Mouse (Mus musculus) CD4-positive, CD25-positive, alpha-beta regulatory T cell, adult 4 months (primary cell): Measurements from ENCODE around the gene Ctnnal1. TPM values are rescaled to one million over a fixed set of nuclear protein-coding genes. Genes with fewer than 3 reads are reported as not detected.
"Not testable (repeated sequence)": the region's sequence is repeated elsewhere in the genome, so short reads cannot be mapped to it uniquely, and the experiment has no call there.

Source experiments
- ATAC-seq: one replicate; pipeline ENCODE4 v1.8.0; 2017
- polyA plus RNA-seq, 2 experiments: library from polyadenylated mRNA; unstranded; fragments of 100-300 nt; shearing (Covaris generic); gene quantifications; one replicate each; pipeline ENCODE4 v1.2.1; 2017

The Ctnnal1 gene
- 1 to 10 TPM; 1.2 to 1.3 TPM for polyA plus RNA-seq

- ATAC-seq = peak; percentile 83
These were observed at the start of gene Ctnnal1 for GRCm38 (mm10) chr4:56865003-56865511. Gene Ctnnal1, minus strand, starts transcription at chr4:56865188.

GRCm38 (mm10) chr4:56914761-56915160, 49.8 kb upstream of the Ctnnal1 start:
- no peak for ATAC-seq

DNA sequence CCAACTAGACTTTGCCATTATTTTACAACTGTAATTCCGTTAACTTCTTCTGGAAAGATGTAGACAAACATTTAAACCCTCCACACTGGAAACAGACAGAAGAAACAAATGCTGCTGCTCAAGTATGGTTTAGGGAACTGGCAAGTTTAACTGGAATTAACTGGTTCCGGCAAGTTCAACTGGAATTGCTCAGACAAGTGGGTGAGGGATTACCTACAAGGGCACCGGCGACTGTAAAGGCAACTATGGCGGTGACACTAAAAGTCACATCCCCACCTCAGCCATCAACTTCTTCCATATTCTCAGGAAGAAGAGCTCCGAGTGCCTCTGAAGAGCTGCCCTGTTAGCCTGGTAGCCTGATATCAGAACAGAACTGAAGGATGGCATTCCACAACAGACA, 49.4 kb upstream of the Ctnnal1 start:
- ATAC-seq = no peak

GRCm38 (mm10) chr4:56912382-56913001, 47.5 kb upstream of the Ctnnal1 start:
- no peak for ATAC-seq

- no peak for ATAC-seq
These were observed 44.6 kb upstream of the Ctnnal1 start for GRCm38 (mm10) chr4:56909568-56909967.

DNA sequence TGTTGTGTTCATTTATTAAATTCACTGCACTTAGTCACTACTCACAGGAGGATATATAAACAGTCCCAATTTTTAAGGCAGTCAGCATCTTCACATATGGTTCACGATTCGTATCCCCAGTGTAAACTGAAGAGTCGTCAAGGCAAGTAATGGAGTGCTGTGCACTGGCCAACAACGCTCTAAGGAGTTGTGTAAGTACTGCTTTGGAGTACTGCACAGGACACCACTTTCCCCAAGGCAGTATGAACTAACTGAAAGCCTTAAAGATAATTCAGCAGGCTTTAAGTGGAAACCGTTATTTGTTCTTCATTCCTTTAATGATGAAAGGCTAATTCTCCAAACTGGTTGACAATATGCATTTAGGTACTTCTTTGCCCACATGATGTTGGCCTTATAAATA, 42.7 kb upstream of the Ctnnal1 start:
- ATAC-seq = no peak

- ATAC-seq = no peak
These were observed 41.9 kb upstream of the Ctnnal1 start for GRCm38 (mm10) chr4:56906926-56907325.

GRCm38 (mm10) chr4:56905507-56905906, 40.5 kb upstream of the Ctnnal1 start:
- no peak for ATAC-seq

DNA sequence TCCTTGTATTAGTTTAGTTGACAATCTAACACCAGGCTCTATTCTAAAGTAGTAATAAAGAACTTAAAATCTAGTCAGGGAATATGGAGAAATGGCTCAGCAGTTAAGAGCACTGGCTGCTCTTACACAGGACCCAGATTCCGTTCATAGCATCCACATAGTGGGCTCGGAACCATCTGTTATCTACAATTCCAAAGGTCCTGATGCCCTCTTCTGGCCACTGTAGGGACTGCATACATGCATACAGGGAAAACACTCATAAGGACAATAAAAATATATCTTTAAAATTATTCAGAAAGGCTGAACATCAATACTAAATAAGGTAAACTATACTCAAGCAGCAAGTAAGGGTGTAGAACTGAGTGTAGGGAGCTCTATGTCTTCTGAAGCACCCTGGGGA, 36.7 kb upstream of the Ctnnal1 start:
- ATAC-seq = no peak

DNA sequence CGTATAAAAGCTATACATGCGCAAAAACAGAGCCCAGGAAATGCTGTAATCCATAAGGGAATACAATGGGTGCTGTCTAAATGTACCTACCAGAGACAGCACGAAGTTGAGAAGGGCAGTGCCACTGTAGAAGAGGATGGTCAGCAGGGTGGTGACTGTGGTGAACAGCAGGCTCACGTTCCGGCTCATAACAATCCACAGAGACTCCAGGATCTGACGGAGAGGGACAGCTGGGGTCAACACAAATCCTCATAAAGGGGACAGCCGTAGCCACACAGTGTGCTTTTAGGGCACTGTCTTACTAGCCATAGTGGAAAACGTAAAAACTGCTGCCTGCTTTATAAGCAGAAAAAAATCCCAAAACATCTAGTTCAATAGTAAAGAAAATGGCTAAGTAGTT, 34.2 kb upstream of the Ctnnal1 start:
- ATAC-seq = no peak

- ATAC-seq = no peak
These were observed 32.5 kb upstream of the Ctnnal1 start for GRCm38 (mm10) chr4:56897511-56897910.

- ATAC-seq = no peak
These were observed 29.2 kb upstream of the Ctnnal1 start for GRCm38 (mm10) chr4:56894196-56894595.

DNA sequence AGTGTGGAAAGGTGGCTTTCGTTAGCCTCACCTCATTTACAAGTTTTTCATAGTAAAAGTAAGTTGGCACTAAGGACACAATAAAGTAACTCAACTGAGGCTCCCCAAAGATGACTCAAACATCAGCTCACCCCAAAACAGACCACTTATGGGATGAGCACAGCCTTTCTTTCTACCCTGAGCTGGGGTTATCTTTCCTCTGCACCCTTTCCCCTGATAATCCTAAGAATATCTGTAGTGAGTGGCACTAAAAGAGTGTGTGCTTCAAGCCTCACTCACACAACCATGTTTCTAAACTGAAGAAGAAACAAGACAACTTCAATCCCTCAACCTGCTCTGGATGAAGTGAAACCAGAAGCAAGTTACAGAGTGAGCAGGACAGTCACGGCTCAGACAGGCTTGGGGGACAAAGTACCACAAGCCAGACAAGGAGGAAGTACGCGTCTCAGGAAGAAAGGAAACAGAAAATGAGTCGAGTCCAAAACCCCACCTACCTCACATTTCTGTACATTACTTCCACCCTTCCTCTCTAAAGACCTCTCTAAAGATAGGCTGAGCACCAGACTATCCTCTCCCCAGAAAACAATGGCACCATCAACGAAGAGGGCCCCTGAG, 27.6 kb upstream of the Ctnnal1 start:
- no peak for ATAC-seq

DNA sequence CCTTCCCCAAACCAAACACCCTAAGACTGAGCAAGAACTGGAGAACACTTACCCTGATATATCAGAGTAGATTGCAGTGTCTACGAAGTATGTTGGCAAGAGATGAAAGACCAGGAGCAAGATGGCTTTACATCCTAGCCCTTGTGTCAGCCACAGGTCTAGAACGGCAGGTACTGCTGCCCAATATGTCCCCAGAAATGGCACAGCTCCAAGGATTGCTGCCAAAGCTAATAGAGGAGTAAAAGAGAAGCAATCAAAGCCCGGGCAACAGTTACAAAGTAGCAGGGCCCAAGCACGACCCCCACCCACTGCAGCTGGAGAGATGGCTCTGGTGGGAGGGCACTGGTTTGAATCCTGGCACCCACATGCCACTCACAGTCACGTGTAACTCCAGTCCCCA, 23.5 kb upstream of the Ctnnal1 start:
- no peak for ATAC-seq

DNA sequence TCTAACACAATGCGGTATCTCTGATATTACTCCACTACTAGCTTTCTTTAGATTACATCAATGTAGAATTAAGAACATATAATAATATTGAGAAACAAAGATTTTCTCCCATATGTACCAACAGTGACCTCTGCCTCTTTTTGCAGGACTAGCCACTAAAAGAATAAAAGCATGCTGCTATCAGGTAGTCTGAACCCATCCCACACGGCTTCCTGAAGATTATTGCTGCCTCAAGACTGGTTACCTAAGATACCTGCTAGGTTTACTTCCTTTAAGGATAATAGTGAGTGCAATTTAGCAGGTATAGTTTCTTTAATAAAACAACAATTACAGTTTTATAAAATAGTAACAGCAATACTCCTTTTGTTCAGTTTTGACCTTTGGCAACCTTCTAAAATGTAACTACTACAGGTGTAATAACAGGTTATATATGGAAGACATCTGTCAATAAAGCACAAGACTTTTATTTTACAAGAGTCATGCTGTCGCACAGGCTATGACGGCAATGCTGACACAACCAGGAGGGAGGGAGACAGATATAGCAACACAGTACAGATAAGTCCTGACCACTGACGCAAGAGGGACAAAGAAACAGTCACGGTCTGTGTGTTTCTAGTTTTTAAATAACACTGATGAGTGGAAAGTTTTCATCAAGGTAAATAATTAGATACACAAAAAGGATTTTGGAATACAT, 21.4 kb upstream of the Ctnnal1 start:
- ATAC-seq = no peak

GRCm38 (mm10) chr4:56880036-56880703, 15.2 kb upstream of the Ctnnal1 start:
- no peak for ATAC-seq

DNA sequence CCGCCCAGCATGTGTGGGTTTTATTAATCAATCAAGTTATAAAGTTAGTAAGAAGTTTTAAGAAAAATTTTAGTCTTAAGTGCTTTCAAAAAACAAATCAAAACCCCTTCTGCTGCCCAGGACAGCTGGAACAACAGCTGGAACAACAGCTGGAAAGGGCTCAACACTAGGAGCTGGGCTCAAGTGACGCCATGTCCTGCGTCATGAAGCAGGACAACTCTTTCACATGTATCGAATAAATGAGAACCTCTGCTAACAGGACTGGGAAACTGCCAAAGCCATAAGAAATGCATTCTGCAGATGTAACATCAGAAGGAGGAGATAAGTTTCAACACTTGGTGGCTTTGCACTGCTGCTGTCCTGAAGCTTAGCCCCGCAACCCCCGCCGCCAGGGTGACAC, 14.0 kb upstream of the Ctnnal1 start:
- no peak for ATAC-seq

DNA sequence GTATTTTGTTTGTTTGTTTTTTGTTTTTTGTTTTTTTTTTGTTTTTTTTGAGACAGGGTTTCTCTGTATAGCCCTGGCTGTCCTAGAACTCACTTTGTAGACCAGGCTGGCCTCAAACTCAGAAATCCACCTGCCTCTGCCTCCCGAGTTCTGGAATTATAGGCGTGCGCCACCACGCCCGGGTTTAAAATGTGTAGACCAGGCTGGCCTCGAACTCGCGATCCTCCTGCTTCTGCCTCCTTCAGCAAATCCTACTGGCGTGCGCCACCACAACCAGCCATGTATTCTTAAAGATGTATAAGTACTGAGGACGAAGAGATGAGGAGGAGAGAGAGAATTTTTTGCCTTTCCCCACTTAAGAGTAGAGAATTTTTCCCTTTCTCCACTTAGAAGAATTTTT, 5.6 kb upstream of the Ctnnal1 start:
- ATAC-seq = not testable (repeated sequence)

GRCm38 (mm10) chr4:56867761-56868160, 2.8 kb upstream of the Ctnnal1 start:
- no peak for ATAC-seq

GRCm38 (mm10) chr4:56865971-56866370, 983 bp upstream of the Ctnnal1 start:
- no peak for ATAC-seq

DNA sequence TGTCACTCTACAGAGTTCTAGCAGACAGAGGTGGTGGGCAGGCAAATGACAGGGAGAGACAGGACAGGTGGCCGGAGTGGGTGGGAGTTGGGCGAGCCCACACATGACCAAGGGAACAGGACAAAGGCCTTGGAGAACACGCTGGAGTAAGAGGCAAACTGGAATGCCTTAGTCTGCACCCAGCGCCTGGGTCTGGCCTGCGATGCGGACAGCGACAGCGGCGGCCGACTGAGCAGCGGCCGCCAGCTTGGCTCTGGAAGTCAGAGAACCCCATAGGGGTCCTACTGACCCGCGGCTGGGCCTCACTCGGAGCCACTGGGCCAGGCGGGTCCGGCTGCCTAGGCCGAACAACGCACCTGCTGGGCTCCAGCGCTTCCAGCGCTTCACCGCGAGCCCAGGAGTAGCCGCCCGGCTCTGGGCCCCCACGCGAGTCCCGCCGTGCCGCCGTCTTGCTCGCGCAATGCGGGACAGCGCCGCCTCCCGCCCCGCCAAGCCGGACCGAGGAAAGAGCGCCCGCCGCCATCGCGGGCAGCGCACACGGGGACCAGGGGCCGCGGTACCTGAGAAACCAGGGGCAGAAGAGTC, 479 bp downstream of the Ctnnal1 start:
- no peak for ATAC-seq

GRCm38 (mm10) chr4:56864016-56864415, 972 bp downstream of the Ctnnal1 start:
- no peak for ATAC-seq

GRCm38 (mm10) chr4:56861551-56861950, 3.4 kb downstream of the Ctnnal1 start:
- no peak for ATAC-seq
